In the genomic region with DNA sequence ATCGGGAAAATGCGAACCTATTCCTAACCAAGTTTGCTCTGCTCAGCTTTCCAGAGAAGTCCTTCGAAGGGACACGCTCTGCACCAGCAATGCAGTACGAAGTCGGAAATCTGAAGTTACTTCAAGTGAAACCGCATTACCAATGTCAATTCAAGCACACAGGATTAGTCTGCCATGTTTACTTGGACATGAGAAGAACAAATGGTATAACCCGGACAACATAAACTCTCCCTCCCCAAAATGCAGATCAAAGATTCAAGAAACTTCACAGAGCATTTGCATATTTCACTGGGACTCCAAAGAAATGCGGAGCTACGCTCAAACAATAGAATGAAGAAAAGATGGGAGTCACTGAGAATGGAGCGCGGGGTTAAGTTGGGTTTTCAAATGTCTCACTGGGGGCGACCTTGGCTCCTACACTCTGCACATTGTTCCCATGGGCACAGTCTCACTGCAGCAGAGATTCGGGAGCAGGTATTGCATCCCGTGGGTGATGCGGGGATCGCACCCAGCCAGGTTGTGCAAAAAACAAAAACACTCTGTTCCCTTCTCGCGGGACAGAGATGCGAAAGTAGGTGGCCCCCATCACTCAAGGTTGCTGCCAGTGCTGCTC, we compare ENCODE assay signal across 8 mouse cellular contexts. TPM values are rescaled to one million over a fixed set of nuclear protein-coding genes. Genes with fewer than 3 reads are reported as not detected.
DNase-seq lines count a peak whose midpoint lies in the region; ATAC-seq and TF ChIP-seq lines count a peak whose summit lies in the region.

No protein-coding gene starts in this region.

- peak overlapping the region; percentile 97 for H3K4me3 ChIP-seq in lung, embryonic 14.5 days (ENCODE audit: low read depth, low read length)
- H3K4me3 ChIP-seq in forebrain, embryonic 15.5 days, result peak overlapping the region; percentile 76
- H3K4me3 ChIP-seq in intestine, embryonic 14.5 days (ENCODE audit: low read depth, low read length), result peak overlapping the region; percentile 90
- peak overlapping the region; percentile 89 for H3K4me3 ChIP-seq in liver, embryonic 11.5 days (ENCODE audit: low read depth, low read length)
- peak overlapping the region; percentile 82 for H3K4me3 ChIP-seq in neural tube, embryonic 13.5 days

- H3K27ac ChIP-seq in lung, embryonic 14.5 days (ENCODE audit: low read depth), result peak overlapping the region; percentile 99
- peak overlapping the region; percentile 100 for H3K27ac ChIP-seq in forebrain, embryonic 15.5 days (replicated peaks)
- peak overlapping the region; percentile 99 for H3K27ac ChIP-seq in intestine, embryonic 14.5 days (ENCODE audit: low read depth)
- peak overlapping the region; percentile 94 for H3K27ac ChIP-seq in liver, embryonic 11.5 days (ENCODE audit: low read depth, low read length)
- peak overlapping the region; percentile 100 for H3K27ac ChIP-seq in neural tube, embryonic 13.5 days (replicated peaks)

- DNase-seq in lung, embryonic 14.5 days, result peak; percentile 63
- DNase-seq in lung, adult 18-20 months, result no peak
- peak; percentile 68 for DNase-seq in brain, embryonic 14.5 days (ENCODE audit: low read depth)
- DNase-seq in intestine, embryonic 14.5 days (ENCODE audit: low spot score), result peak; percentile 73
- DNase-seq in liver, embryonic 11.5 days (ENCODE audit: low spot score), result no peak
- DNase-seq in yolk sac, embryonic 10.5 days (ENCODE audit: low spot score), result no peak

- 0 out of 2 replicates have a peak, but pooled peaks cover 4% of the 10 kb centered on the region for H3K4me1 ChIP-seq in lung, embryonic 14.5 days (ENCODE audit: insufficient read depth)
- H3K4me1 ChIP-seq in forebrain, embryonic 15.5 days, result peaks cover 29% of the 10 kb centered on the region
- peaks cover 13% of the 10 kb centered on the region; the same call in 1 of the 2 replicates for H3K4me1 ChIP-seq in intestine, embryonic 14.5 days (replicated peaks; ENCODE audit: control insufficient read depth, insufficient read depth, low read length)
- H3K4me1 ChIP-seq in liver, embryonic 11.5 days (replicated peaks; ENCODE audit: control insufficient read depth, insufficient read depth, low read length), result peaks cover 13% of the 10 kb centered on the region; the same call in 1 of the 2 replicates
- H3K4me1 ChIP-seq in neural tube, embryonic 13.5 days (replicated peaks), result peaks cover 25% of the 10 kb centered on the region

- WGBS in lung, embryonic 14.5 days, result 2% methylated on average over 20 of the region's 20 CpGs
- WGBS in forebrain, embryonic 15.5 days, result under 1% methylated on average over 20 of the region's 20 CpGs
- 3% methylated on average over 20 of the region's 20 CpGs for WGBS in intestine, embryonic 14.5 days
- WGBS in liver, embryonic 11.5 days, result 5% methylated on average over 20 of the region's 20 CpGs
- WGBS in neural tube, embryonic 13.5 days, result 2% methylated on average over 20 of the region's 20 CpGs

- peak; percentile 15 for ATAC-seq in lung, embryonic 14.5 days (ENCODE audit: insufficient read depth)
- ATAC-seq in forebrain, embryonic 15.5 days (replicated peaks), result peak; percentile 65
- peak; percentile 10 for ATAC-seq in intestine, embryonic 14.5 days (replicated peaks; ENCODE audit: low FRiP score, low TSS enrichment, low read depth)
- ATAC-seq in liver, embryonic 11.5 days (replicated peaks; ENCODE audit: low FRiP score), result peak; percentile 24; the same call in 1 of the 2 replicates
- ATAC-seq in neural tube, embryonic 13.5 days (ENCODE audit: low read depth), result peak; percentile 32

- H3K27me3 ChIP-seq in lung, embryonic 14.5 days (ENCODE audit: insufficient read depth, low read length), result no peaks in the 10 kb centered on the region
- H3K27me3 ChIP-seq in forebrain, embryonic 15.5 days, result no peaks in the 10 kb centered on the region
- no peaks in the 10 kb centered on the region for H3K27me3 ChIP-seq in intestine, embryonic 14.5 days (replicated peaks; ENCODE audit: control insufficient read depth, insufficient read depth, low read length)
- no peaks in the 10 kb centered on the region for H3K27me3 ChIP-seq in liver, embryonic 11.5 days (replicated peaks; ENCODE audit: control insufficient read depth, insufficient read depth, low read length)
- no peaks in the 10 kb centered on the region for H3K27me3 ChIP-seq in neural tube, embryonic 13.5 days

- peaks cover 14% of the 10 kb centered on the region for H3K36me3 ChIP-seq in lung, embryonic 14.5 days (ENCODE audit: insufficient read depth)
- peaks cover 2% of the 10 kb centered on the region for H3K36me3 ChIP-seq in forebrain, embryonic 15.5 days
- H3K36me3 ChIP-seq in intestine, embryonic 14.5 days (ENCODE audit: control insufficient read depth, insufficient read depth, low read length), result peaks cover 11% of the 10 kb centered on the region
- no peaks in the 10 kb centered on the region; the same call in 1 of the 2 replicates for H3K36me3 ChIP-seq in liver, embryonic 11.5 days (ENCODE audit: control insufficient read depth, insufficient read depth, low read length)
- peaks cover 9% of the 10 kb centered on the region for H3K36me3 ChIP-seq in neural tube, embryonic 13.5 days

- peak overlapping the region; percentile 98 for H3K9ac ChIP-seq in lung, embryonic 14.5 days
- H3K9ac ChIP-seq in forebrain, embryonic 15.5 days (replicated peaks), result peak overlapping the region; percentile 99
- peak overlapping the region; percentile 98 for H3K9ac ChIP-seq in intestine, embryonic 14.5 days (ENCODE audit: low read length)
- H3K9ac ChIP-seq in liver, embryonic 11.5 days (ENCODE audit: low read depth, low read length), result peak overlapping the region; percentile 97
- H3K9ac ChIP-seq in neural tube, embryonic 13.5 days, result peak overlapping the region; percentile 98

- H3K4me2 ChIP-seq in lung, embryonic 14.5 days, result peak overlapping the region; percentile 79
- peak overlapping the region; percentile 77 for H3K4me2 ChIP-seq in forebrain, embryonic 15.5 days (replicated peaks)
- H3K4me2 ChIP-seq in intestine, embryonic 14.5 days (ENCODE audit: low read length), result peak overlapping the region; percentile 76
- peak overlapping the region; percentile 87 for H3K4me2 ChIP-seq in liver, embryonic 11.5 days
- H3K4me2 ChIP-seq in neural tube, embryonic 13.5 days, result peak overlapping the region; percentile 83

- TF ChIP-seq POLR2A in brain, embryonic 14.5 days (IDR thresholded peaks at IDR 0.05; ENCODE audit: borderline replicate concordance, extremely low read depth, insufficient read depth, insufficient read length, poor library complexity, severe bottlenecking), result no peak

- no peaks in the 10 kb centered on the region for H3K9me3 ChIP-seq in lung, embryonic 14.5 days (ENCODE audit: low read depth, low read length)
- no peaks in the 10 kb centered on the region for H3K9me3 ChIP-seq in forebrain, embryonic 15.5 days
- H3K9me3 ChIP-seq in intestine, embryonic 14.5 days (ENCODE audit: control insufficient read depth, low read length), result no peaks in the 10 kb centered on the region
- no peaks in the 10 kb centered on the region for H3K9me3 ChIP-seq in liver, embryonic 11.5 days (ENCODE audit: control insufficient read depth, low read length)
- H3K9me3 ChIP-seq in neural tube, embryonic 13.5 days, result no peaks in the 10 kb centered on the region

- TF ChIP-seq CTCF in lung, embryonic 14.5 days (IDR thresholded peaks at IDR 0.05; ENCODE audit: low read depth), result no peak
- TF ChIP-seq CTCF in brain, embryonic 14.5 days (IDR thresholded peaks at IDR 0.05; ENCODE audit: borderline replicate concordance, extremely low read depth, insufficient read depth, insufficient read length), result no peak

RNA-seq across cellular contexts. Expression of a gene that starts 0.5 kb away (rescaled TPM):
- polyA plus RNA-seq in lung, embryonic 14.5 days (2014; fragmentation: Nextera tagmentation; extraction: Ambion mirVana), result 128 and 130 TPM in 2 replicates
- polyA plus RNA-seq in brain, embryonic 14.5 days (2012; rRNA removed), result 73.8 and 77.2 TPM in 2 replicates
- 80.5 and 81.5 TPM in 2 replicates for polyA plus RNA-seq in forebrain, embryonic 15.5 days (2015; fragmentation: Nextera tagmentation; extraction: Ambion mirVana)
- 85.8 and 88.9 TPM in 2 replicates for polyA plus RNA-seq in intestine, embryonic 14.5 days (2014; fragmentation: Nextera tagmentation; extraction: Ambion mirVana)
- 65.3 and 71.2 TPM in 2 replicates for polyA plus RNA-seq in liver, embryonic 11.5 days (2014; fragmentation: Nextera tagmentation; extraction: Ambion mirVana)
- polyA plus RNA-seq in neural tube, embryonic 13.5 days (2015; fragmentation: Nextera tagmentation; extraction: Ambion mirVana), result 62.5 and 64.3 TPM in 2 replicates

RNA-seq across cellular contexts. Expression of a gene that starts 38.0 kb away (rescaled TPM):
- polyA plus RNA-seq in lung, embryonic 14.5 days (2014; fragmentation: Nextera tagmentation; extraction: Ambion mirVana), result 46.4 and 52.6 TPM in 2 replicates
- polyA plus RNA-seq in brain, embryonic 14.5 days (2012; rRNA removed), result 25.3 and 33.9 TPM in 2 replicates
- polyA plus RNA-seq in forebrain, embryonic 15.5 days (2015; fragmentation: Nextera tagmentation; extraction: Ambion mirVana), result 44.6 and 50.8 TPM in 2 replicates
- polyA plus RNA-seq in intestine, embryonic 14.5 days (2014; fragmentation: Nextera tagmentation; extraction: Ambion mirVana), result 62.3 and 62.9 TPM in 2 replicates
- polyA plus RNA-seq in liver, embryonic 11.5 days (2014; fragmentation: Nextera tagmentation; extraction: Ambion mirVana), result 42.1 and 45.1 TPM in 2 replicates
- polyA plus RNA-seq in neural tube, embryonic 13.5 days (2015; fragmentation: Nextera tagmentation; extraction: Ambion mirVana), result 61.3 and 62.8 TPM in 2 replicates

Comparison
In these comparisons a context has a peak if more than half of its experiments do, and no peak if none do; other contexts are left out.
1. DNase-seq: peak in lung, embryonic 14.5 days (single experiment), brain, embryonic 14.5 days (single experiment) and intestine, embryonic 14.5 days (single experiment); none in lung, adult 18-20 months (0 of 2), liver, embryonic 11.5 days (single experiment) and yolk sac, embryonic 10.5 days (single experiment).
2. ATAC-seq: peak in every context shown above with its lines; median percentile 65 in forebrain, embryonic 15.5 days; 32 in neural tube, embryonic 13.5 days; 24 in liver, embryonic 11.5 days; 15 in lung, embryonic 14.5 days; 10 in intestine, embryonic 14.5 days.
3. Peak in every context shown above with its lines, with median percentiles within 50 percentile points of each other: H3K27ac ChIP-seq, H3K4me2 ChIP-seq, H3K4me3 ChIP-seq and H3K9ac ChIP-seq.